Mouse (Mus musculus): ENCODE measurements at regions not wholly inside any gene's neighbourhood (a gene's known extent, or its start where the extent isn't known, plus 50 kb on each side); places are given as distances from the start of the nearest gene placed in this dataset.

- Histone ChIP-seq H3K4me2 (ENCODE audit: low read depth, low read length) (no peak overlapping the region), H3K36me3 (ENCODE audit: control insufficient read depth, insufficient read depth, low read length) (no peaks in the 10 kb centered on the region), H3K4me3 (ENCODE audit: low read depth, low read length) (no peak overlapping the region), H3K4me1 (ENCODE audit: control insufficient read depth, insufficient read depth, low read length) (peaks cover 11% of the 10 kb centered on the region), H3K27me3 (replicated peaks; ENCODE audit: control insufficient read depth, insufficient read depth, low read length) (no peaks in the 10 kb centered on the region), H3K27ac (replicated peaks; ENCODE audit: low read depth, low read length) (peak overlapping the region; percentile 52; the same call in 1 of the 2 replicates), H3K9me3 (ENCODE audit: control insufficient read depth, low read length) (no peaks in the 10 kb centered on the region), H3K9ac (ENCODE audit: low read depth, low read length) (no peak overlapping the region)
- peak; percentile 47 for DNase-seq (ENCODE audit: low spot score)
- ATAC-seq (ENCODE audit: low read depth): no peak
- 63% methylated on average over 8 of the region's 8 CpGs for WGBS
These were observed 135.0 kb downstream of the Cemip2 start for GRCm38 (mm10) chr19:21913005-21913670.

- Histone ChIP-seq H3K4me3 (ENCODE audit: low read depth, low read length) (no peak overlapping the region), H3K27ac (replicated peaks; ENCODE audit: low read depth, low read length) (no peak overlapping the region), H3K27me3 (replicated peaks; ENCODE audit: control insufficient read depth, insufficient read depth, low read length) (no peaks in the 10 kb centered on the region), H3K9me3 (ENCODE audit: control insufficient read depth, low read length) (no peaks in the 10 kb centered on the region), H3K36me3 (ENCODE audit: control insufficient read depth, insufficient read depth, low read length) (no peaks in the 10 kb centered on the region), H3K4me2 (ENCODE audit: low read depth, low read length) (no peak overlapping the region), H3K4me1 (ENCODE audit: control insufficient read depth, insufficient read depth, low read length) (peaks cover 11% of the 10 kb centered on the region), H3K9ac (ENCODE audit: low read depth, low read length) (no peak overlapping the region)
- DNase-seq (ENCODE audit: low spot score): peak; percentile 19
- no peak for ATAC-seq (ENCODE audit: low read depth)
- 34% methylated on average over 9 of the region's 9 CpGs for WGBS
These were observed 135.8 kb downstream of the Cemip2 start for GRCm38 (mm10) chr19:21913748-21914611.

GRCm38 (mm10) chr19:21914658-21915057 is 136.5 kb downstream of the Cemip2 start:
- no peak overlapping the region for H3K4me2 ChIP-seq (ENCODE audit: low read depth, low read length)
- no peaks in the 10 kb centered on the region for H3K36me3 ChIP-seq (ENCODE audit: control insufficient read depth, insufficient read depth, low read length)
- no peak overlapping the region for H3K9ac ChIP-seq (ENCODE audit: low read depth, low read length)
- WGBS: 23% methylated on average over 3 of the region's 3 CpGs
- ATAC-seq (ENCODE audit: low read depth) (peak; percentile 26; the same call in 1 of the 2 replicates), DNase-seq (ENCODE audit: low spot score) (peak; percentile 75)
- H3K27ac ChIP-seq (replicated peaks; ENCODE audit: low read depth, low read length): no peak overlapping the region
- H3K4me1 ChIP-seq (ENCODE audit: control insufficient read depth, insufficient read depth, low read length): peaks cover 11% of the 10 kb centered on the region
- H3K4me3 ChIP-seq (ENCODE audit: low read depth, low read length): no peak overlapping the region
- no peaks in the 10 kb centered on the region for H3K27me3 ChIP-seq (replicated peaks; ENCODE audit: control insufficient read depth, insufficient read depth, low read length)
- H3K9me3 ChIP-seq (ENCODE audit: control insufficient read depth, low read length): no peaks in the 10 kb centered on the region

- Histone ChIP-seq H3K4me1 (ENCODE audit: control insufficient read depth, insufficient read depth, low read length) (peaks cover 11% of the 10 kb centered on the region), H3K4me3 (ENCODE audit: low read depth, low read length) (no peak overlapping the region), H3K27me3 (replicated peaks; ENCODE audit: control insufficient read depth, insufficient read depth, low read length) (no peaks in the 10 kb centered on the region), H3K4me2 (ENCODE audit: low read depth, low read length) (no peak overlapping the region), H3K36me3 (ENCODE audit: control insufficient read depth, insufficient read depth, low read length) (no peaks in the 10 kb centered on the region), H3K27ac (replicated peaks; ENCODE audit: low read depth, low read length) (no peak overlapping the region), H3K9me3 (ENCODE audit: control insufficient read depth, low read length) (no peaks in the 10 kb centered on the region), H3K9ac (ENCODE audit: low read depth, low read length) (no peak overlapping the region)
- WGBS: 88% methylated on average over 4 of the region's 4 CpGs
- DNase-seq (ENCODE audit: low spot score) (no peak), ATAC-seq (ENCODE audit: low read depth) (no peak)
These were observed 140.0 kb downstream of the Cemip2 start for GRCm38 (mm10) chr19:21918113-21918512.

- 75% methylated on average over 3 of the region's 3 CpGs for WGBS
- no peak overlapping the region for H3K4me2 ChIP-seq (ENCODE audit: low read depth, low read length)
- H3K9me3 ChIP-seq (ENCODE audit: control insufficient read depth, low read length): no peaks in the 10 kb centered on the region
- H3K4me3 ChIP-seq (ENCODE audit: low read depth, low read length): no peak overlapping the region
- no peaks in the 10 kb centered on the region for H3K36me3 ChIP-seq (ENCODE audit: control insufficient read depth, insufficient read depth, low read length)
- H3K27ac ChIP-seq (replicated peaks; ENCODE audit: low read depth, low read length): no peak overlapping the region
- H3K27me3 ChIP-seq (replicated peaks; ENCODE audit: control insufficient read depth, insufficient read depth, low read length): no peaks in the 10 kb centered on the region
- no peak for DNase-seq (ENCODE audit: low spot score)
- H3K9ac ChIP-seq (ENCODE audit: low read depth, low read length): no peak overlapping the region
- peaks cover 10% of the 10 kb centered on the region for H3K4me1 ChIP-seq (ENCODE audit: control insufficient read depth, insufficient read depth, low read length)
- ATAC-seq (ENCODE audit: low read depth): no peak
These were observed 140.9 kb downstream of the Cemip2 start for GRCm38 (mm10) chr19:21919074-21919473.

GRCm38 (mm10) chr19:21940114-21940513 is 162.0 kb downstream of the Cemip2 start:
- WGBS: 87% methylated on average over 4 of the region's 4 CpGs
- Histone ChIP-seq H3K9ac (ENCODE audit: low read depth, low read length) (no peak overlapping the region), H3K27ac (replicated peaks; ENCODE audit: low read depth, low read length) (no peak overlapping the region), H3K4me2 (ENCODE audit: low read depth, low read length) (no peak overlapping the region), H3K4me3 (ENCODE audit: low read depth, low read length) (no peak overlapping the region), H3K36me3 (ENCODE audit: control insufficient read depth, insufficient read depth, low read length) (no peaks in the 10 kb centered on the region), H3K4me1 (ENCODE audit: control insufficient read depth, insufficient read depth, low read length) (no peaks in the 10 kb centered on the region; the same call in 1 of the 2 replicates), H3K9me3 (ENCODE audit: control insufficient read depth, low read length) (no peaks in the 10 kb centered on the region), H3K27me3 (replicated peaks; ENCODE audit: control insufficient read depth, insufficient read depth, low read length) (no peaks in the 10 kb centered on the region)
- ATAC-seq (ENCODE audit: low read depth) (no peak), DNase-seq (ENCODE audit: low spot score) (no peak)

- Histone ChIP-seq H3K9me3 (ENCODE audit: control insufficient read depth, low read length) (no peaks in the 10 kb centered on the region), H3K4me1 (ENCODE audit: control insufficient read depth, insufficient read depth, low read length) (peaks cover 3% of the 10 kb centered on the region; the same call in 1 of the 2 replicates), H3K4me3 (ENCODE audit: low read depth, low read length) (no peak overlapping the region), H3K36me3 (ENCODE audit: control insufficient read depth, insufficient read depth, low read length) (no peaks in the 10 kb centered on the region), H3K27ac (replicated peaks; ENCODE audit: low read depth, low read length) (no peak overlapping the region), H3K4me2 (ENCODE audit: low read depth, low read length) (no peak overlapping the region), H3K27me3 (replicated peaks; ENCODE audit: control insufficient read depth, insufficient read depth, low read length) (no peaks in the 10 kb centered on the region), H3K9ac (ENCODE audit: low read depth, low read length) (no peak overlapping the region)
- DNase-seq (ENCODE audit: low spot score) (no peak), ATAC-seq (ENCODE audit: low read depth) (no peak)
- 59% methylated on average over 2 of the region's 2 CpGs for WGBS
These were observed 163.6 kb downstream of the Cemip2 start for GRCm38 (mm10) chr19:21941720-21942119.

GRCm38 (mm10) chr19:21942286-21942685 is 164.1 kb downstream of the Cemip2 start:
- no peak overlapping the region for H3K27ac ChIP-seq (replicated peaks; ENCODE audit: low read depth, low read length)
- ATAC-seq (ENCODE audit: low read depth): no peak
- no peak overlapping the region for H3K9ac ChIP-seq (ENCODE audit: low read depth, low read length)
- 53% methylated on average over 11 of the region's 11 CpGs for WGBS
- peaks cover 3% of the 10 kb centered on the region; the same call in 1 of the 2 replicates for H3K4me1 ChIP-seq (ENCODE audit: control insufficient read depth, insufficient read depth, low read length)
- peak overlapping the region; percentile 19 for H3K4me2 ChIP-seq (ENCODE audit: low read depth, low read length)
- H3K9me3 ChIP-seq (ENCODE audit: control insufficient read depth, low read length): no peaks in the 10 kb centered on the region
- H3K4me3 ChIP-seq (ENCODE audit: low read depth, low read length): no peak overlapping the region
- no peaks in the 10 kb centered on the region for H3K36me3 ChIP-seq (ENCODE audit: control insufficient read depth, insufficient read depth, low read length)
- H3K27me3 ChIP-seq (replicated peaks; ENCODE audit: control insufficient read depth, insufficient read depth, low read length): no peaks in the 10 kb centered on the region
- DNase-seq (ENCODE audit: low spot score): peak; percentile 6

Data from embryonic facial prominence, embryonic 14.5 days (tissue).